Mouse (Mus musculus): ENCODE results near the gene Srl.
"Not testable (repeated sequence)": the region's sequence is repeated elsewhere in the genome, so short reads cannot be mapped to it uniquely, and the experiment has no call there.

Srl gene

DNA sequence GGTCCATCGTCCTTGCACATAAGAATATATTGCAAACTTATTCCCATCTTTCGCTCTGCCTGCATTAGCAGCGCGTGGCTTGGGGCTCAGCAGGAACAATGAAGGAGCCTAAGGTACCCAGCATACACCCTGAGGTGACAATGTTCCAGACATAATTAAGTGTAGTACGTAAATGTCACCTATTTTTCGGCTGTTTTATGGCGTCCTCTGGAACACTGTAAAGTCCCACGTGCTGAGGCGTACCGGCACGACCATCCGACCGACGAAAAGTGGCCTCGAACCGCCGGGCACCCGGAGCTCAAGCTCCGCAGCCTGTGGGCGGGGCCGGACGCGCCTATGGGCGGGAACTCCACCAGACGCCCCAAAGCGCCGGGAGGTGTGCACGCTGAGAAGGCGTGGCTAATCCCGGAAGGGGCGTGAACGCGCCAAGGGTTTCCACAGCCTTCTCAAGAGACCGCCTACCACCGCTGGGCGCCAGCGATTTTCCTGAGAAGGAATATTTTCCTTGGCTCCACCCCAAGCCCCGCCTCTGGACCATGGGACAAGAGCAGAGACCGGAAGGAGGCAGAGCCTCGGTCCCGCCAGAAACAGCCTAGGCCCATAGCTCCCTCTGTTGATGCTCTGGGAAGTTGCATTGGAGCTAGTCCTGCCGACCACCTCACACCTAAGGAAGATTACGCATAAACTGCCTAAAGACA lies at the start of gene Srl:
Gene Srl, minus strand, starts transcription at position 316 of the 698 bp plus-strand sequence.
- peak; percentile 94 for DNase-seq (ENCODE audit: low read depth)

DNA sequence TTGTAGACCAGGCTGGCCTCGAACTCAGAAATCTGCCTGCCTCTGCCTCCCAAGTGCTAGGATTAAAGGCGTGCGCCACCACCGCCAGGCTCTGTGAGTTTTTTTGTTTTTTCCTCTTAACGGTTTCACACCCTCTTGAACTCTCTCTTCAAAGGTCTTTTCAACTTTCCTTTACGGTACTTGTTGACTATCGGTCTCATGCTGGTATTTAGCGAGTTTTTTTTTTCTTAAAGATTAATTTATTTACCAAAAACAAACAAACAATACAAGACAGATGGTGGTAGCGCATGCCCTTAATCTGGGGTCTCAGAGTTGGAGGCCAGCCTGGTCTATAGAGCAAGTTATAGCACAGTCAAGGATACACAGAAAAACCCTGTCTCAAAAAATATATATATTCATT lies 48.6 kb upstream of the Srl start:
- peak; percentile 67 for DNase-seq (ENCODE audit: low read depth)

DNA sequence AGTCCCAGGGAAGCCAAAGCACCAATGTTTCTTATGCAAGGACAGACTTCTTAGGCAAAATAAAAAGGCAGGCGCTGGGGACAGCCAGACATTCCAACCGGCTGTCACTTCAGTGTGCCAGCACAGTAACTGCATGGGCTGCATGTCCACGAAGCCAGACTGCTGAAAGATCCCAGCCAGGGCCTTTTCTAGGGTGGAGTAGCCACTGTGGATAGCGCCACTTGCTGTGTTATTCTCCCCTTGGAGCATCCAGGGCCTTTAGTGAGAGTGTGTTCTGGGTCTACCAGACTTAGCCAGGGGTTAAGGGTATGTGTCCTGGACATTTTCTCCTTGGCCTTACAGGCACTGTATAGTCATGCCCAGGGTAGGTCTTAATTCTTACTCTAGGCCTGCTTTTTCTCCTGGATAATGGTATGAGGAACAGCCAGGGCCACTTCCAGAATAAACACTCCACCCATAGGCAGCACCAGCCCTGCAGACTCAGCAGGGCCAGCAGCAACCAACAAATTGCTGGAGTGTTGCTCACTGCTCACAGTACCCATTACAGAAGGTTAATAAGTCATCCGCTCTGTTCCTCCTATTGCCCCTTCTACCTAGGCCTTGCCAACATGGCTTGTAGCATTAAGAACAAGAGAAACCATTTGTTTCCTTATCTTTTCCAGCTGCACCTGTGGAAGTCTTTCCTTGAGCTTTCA lies 46.0 kb upstream of the Srl start:
- no peak for DNase-seq (ENCODE audit: low read depth)

DNA sequence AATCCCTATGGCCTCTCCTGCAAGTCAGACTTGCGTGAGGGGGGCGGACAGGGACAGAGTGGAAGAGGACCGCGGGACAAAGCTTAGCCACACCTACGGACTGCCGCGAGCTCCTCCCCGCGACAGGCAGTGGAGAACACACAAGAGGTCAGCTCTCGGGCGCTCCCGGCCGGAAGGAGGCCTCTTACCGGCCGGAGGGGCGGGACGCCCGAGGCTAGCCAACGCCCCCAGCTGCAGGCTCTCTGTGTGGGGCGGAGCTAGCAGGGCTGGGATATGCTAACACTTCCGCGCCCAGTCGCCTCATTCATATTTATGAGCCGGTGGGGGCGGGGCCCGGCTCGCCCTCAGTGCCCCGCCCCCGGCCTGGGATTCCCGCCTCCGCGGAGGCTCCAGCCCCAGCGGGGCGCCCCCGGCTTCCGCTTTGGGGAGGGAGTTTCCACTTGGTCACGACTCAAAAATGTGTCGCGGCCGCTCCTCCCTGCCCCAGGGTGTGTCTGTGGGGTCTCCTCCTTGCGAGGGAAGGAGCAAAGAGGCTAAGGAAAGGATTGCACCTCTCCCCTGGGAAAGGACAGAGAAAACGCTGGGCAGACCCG lies 45.0 kb upstream of the Srl start:
- DNase-seq (ENCODE audit: low read depth), result peak; percentile 96

DNA sequence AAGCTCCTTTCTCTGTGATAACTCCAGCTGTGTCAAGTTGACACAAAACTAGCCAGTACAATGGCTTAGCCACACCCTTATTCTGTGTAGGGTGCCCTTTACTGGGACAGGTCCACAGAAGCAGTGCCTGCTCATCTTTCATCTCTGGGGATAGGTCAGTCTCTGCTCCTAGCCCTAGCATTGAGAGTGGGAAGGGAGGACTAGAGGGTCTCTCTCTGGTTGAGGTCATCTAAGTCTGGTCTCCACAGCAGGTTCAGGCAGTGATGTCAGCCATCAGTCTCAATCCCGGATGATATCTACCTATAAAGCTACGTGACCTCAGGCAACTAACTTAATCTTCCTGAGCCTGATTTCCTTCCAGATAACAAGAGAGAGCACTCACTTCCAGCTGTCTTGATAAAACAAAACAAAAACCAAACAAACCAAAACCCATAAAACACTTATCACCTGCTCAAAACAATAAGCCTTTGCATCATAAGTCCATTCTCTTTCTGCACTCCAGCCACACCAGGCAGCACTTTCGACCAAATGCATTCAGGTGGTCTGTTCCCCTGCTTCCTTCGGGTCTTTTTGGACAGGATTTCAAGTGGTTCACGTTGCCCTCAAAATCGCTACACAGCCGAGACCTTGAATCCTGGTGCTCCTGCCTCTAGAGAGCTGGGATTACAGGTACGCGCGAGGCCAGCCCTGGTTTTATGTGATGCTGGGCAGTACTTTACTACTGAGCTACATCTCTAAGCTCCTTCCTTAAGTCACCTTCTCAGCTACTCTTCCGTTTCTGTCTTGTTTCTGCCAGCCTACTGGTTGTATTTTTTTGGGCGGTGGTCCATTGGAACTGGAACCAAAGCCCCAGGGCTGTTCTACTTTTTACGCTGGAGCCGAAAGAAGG lies 44.3 kb upstream of the Srl start:
- peak; percentile 53 for DNase-seq (ENCODE audit: low read depth)

DNA sequence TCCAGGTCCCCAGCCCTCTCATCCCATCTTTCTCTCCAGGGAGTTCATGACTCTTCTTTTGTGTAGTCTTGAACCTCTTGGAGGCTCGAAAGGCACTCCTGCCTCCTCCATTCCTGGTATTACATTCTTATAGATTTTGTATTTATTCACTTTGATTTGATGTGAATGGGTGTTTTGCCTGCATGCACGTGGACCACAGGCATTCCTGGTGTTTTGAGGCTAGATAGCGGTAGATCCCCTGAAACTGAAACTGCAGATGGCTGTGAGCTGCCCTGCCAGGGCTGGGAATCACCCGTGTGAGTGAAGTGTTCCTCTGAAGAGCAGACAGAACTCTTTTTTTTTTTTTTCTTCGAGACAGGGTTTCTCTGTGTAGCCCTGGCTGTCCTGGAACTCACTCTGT lies 42.8 kb upstream of the Srl start:
- no peak for DNase-seq (ENCODE audit: low read depth)

DNA sequence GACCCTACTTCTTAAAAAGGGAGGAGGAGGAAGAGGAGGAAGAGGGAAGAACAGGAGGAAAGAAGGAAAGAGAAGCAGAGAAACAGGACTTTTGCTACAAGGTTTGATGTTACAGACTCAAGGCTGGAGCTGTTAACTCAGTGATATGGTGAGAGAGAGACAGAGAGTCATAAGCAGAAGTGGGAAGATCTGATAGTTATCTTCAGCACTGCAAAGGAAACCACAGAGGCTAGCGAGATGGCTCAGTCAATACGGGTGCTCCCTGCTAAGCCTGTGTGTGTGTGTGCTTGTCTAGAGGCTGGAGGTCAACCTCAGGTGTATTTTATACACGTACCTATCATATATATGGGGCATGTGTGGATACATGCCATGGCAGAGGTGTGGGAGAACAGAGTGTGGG lies 42.2 kb upstream of the Srl start:
- DNase-seq (ENCODE audit: low read depth), result peak; percentile 58

DNA sequence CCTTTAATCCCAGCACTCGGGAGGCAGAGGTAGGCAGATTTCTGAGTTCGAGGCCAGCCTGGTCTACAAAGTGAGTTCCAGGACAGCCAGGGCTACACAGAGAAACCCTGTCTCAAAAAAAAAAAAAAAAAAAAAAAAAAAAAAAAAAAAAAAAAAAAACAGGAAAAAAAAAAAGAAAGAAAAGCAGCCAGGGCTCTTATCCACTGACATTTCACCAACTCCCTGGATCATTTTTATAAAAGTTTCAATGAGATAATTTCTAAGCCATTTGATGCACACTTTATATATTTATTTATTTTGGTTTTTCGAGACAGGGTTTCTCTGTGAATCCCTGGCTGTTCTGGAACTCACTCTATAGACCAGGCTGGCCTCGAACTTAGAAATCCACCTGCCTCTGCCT lies 39.6 kb upstream of the Srl start:
- DNase-seq (ENCODE audit: low read depth), result not testable (repeated sequence)

DNA sequence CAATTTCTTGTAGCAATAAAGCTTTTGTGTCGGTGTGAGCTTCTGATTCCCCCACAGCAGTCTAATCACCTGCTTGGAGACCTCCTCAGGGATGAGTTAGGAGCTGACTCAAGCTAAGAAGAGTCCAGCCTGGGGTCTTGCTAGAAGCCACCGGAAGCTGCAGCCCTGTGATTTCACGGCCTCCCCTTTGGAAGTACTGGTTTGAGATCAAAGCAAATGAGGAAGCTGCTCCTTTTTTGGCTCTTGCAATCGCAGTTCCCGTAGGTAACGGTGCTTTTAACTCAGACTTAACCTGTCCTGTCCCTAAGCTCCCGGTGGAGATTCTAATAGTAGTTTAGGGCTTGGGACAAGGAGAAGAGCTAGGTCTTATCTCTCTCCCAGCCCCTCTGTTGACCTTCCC lies 37.0 kb upstream of the Srl start:
- DNase-seq (ENCODE audit: low read depth), result no peak

DNA sequence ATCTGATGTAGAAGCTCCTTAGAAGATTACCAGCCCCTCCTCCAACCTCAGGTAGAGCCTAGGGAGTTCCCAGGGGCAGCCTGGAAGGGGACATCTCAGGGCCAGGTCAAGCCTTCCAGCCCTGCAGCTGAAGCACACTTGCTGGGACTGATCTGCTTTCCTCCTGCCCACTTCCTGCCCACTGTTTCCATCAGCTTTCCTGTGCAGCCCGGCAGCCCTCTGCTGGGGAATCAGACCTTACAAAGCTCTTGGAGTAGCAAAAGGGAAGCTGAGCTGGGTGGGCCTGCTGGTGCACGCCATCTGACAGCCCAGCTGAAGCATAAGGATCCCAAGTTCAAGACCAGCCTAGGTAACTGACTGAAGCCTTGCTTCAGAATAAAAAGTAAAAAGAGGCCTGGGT lies 35.3 kb upstream of the Srl start:
- peak; percentile 46 for DNase-seq (ENCODE audit: low read depth)

DNA sequence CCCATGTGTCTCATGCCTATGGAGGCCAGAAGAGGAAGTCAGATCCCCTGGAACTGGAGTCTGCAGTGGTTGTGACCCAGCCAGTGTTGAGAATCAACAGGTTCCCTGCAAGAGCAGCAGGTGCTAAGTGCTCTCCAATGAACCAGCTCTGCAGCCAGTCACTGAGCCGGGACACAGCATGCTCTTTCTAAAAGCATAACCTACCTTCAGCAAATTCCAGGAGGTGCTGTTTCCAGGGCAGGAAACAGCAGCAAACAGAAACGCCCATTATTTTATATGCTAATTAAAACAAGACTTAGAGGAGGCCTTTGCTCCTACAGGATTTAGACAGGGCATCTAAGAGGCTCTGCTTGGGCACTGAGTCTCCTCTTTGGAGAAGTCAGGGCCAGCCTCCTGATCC lies 34.4 kb upstream of the Srl start:
- DNase-seq (ENCODE audit: low read depth), result no peak

DNA sequence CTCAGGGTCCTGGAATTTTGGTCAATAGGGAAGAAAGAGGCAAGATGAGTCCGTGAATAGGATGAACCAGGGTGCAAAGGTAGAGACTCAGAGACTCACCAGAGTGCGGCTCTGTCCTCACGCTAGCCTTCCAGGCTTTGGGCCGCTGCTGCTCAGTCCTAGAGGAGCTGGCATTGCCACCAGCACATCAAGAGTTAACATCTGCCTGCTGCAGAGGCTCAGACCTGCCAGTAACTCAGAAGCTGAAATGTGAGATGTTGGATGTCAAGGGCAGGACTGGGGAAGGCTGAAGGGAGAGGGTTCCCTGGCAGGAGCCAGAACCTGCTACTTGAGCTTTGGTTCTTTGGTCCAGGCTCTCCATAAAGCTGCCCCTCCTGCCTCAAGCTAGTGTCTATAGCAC lies 29.1 kb upstream of the Srl start:
- DNase-seq (ENCODE audit: low read depth), result no peak

DNA sequence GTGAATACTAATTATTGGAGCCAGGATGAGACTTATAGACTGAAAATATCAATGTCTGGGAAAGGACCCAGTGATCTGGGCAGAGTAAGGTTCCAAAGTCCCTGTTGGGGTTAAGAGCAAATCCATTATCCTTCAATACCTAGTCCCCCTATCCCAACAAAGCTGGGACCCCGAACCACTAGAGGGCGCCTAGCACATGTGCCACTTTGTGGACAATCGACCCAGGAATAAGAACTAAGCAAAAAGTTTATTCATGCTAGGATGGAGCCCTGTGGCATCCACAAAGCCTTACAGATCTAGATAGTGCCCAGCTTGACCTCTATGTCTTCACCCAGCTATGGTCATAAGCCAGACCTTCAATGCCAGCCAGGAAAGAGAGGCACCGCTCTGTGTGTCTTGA lies 26.3 kb upstream of the Srl start:
- peak; percentile 87 for DNase-seq (ENCODE audit: low read depth)

DNA sequence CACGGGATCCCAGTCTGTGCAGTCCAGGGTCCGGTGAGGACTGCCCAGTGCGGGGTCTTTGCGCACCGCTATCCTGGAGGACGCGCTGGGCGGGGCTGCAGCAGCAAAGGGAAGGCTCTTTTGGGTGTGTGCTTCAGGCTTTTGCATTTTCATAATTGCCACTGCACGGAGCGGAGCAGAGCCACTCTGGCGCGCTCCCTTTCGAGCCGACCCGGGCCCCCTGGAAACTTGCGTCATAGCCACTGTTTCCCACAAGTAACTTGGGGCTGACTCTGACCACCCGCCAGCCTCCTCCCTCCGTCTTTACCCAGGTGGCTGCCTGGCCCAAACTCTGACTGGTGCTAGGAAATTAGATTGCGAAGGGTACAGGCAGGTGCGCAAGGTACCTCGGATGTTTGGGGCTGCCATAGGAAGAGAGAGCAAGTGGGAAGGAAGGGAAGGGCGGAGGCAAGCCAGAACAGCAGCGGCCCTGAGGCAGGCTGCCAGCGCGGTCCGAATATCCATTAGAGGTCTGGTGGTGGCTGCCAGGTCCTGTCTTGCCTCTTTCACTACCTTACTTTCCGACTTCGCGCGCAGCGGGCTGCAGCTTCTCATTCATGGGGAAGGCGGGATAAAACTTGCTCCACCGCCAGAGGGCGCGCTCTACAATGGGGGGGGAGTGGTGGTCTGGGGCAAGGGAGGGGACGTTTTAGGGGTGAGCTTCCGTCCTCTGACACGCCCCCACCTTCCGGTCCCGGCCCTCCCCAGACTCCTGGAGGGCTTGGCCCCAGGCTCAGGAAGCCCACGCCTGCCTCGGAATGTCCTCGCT lies 18.7 kb upstream of the Srl start:
- peak; percentile 83 for DNase-seq (ENCODE audit: low read depth)

DNA sequence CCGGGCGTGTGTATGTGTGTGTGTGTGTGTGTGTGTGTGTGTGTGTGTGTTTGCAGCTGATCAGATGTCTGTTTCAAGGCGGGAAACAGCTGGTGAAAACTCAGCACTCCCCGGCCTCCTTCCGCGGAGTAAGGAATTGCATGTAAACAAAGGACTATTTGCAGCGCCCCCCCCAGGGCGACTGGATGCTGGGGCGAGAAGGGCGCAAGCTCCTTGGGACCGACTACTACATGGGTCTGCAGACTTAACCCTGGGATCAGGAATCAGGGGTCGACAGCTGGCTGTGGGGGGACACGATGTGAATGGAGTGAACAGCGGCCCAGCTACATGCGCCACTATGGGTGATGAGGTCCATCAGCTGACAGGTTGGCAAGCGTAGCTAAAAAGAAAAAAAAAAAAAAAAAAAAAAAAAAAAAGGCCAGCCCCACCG lies 18.1 kb upstream of the Srl start, which contains the start of gene Tfap4:
Gene Tfap4, minus strand, starts transcription at position 140 of the 430 bp plus-strand sequence.
- peak; percentile 93 for DNase-seq (ENCODE audit: low read depth)

DNA sequence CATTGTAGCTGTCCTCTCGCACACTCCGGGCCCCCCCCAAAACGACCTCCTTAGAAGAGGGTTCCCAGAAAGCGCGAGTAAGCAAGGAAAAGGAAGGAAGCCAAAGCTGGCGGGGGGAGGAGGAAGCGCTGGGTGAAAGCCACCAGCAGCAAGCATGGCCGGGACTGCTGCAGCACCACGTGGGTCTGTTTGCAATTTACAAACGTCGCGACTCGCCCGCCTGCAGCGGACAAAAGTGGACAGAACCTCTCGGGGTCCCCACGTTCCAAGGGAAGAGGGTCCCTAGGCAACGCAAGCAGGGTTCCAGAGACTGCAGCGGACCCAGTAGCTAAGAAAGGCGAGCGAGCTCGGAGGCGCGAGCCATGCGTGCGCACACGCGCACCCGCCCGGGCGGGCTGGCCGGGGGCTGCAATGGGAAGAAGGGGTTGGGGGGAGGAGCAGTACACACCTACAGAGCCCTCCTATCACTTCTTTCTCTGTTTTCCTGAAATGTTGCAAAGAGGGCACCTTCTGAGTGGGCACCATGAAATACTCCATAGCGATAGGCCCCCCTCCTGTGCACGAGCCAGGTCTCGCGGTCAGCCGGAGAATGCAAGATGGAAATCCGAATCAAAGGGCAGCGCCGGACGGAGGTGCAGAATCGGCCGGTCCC lies 17.5 kb upstream of the Srl start:
- DNase-seq (ENCODE audit: low read depth), result peak; percentile 71

DNA sequence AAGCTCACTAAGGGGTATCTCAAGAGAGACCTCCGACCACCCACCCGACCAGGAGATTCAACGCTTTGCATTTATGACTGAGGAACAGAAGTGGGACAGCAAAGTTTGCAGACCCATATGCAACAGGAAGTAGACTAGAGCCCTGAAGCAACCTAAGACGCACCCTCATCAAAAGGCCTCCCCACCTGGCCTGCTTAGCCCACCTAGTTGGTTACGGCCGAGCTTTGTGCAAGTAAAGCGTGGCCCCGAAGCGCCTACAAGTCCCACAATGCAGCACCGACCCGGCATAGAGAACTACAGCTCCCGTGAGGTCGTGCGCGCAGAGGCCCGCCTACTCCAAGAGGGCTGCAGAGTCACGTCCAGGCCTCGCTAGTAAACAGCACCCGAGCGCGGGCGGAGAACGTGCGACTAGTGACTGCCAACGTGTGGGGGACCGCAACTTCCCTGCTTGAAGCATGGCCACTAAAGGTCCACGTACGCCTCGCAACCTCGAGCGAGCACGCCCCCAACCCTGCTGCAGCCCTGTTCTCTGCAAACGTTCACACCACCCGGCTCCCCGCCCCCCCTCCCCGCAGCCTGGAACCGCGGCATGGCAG lies 16.9 kb upstream of the Srl start:
- peak; percentile 90 for DNase-seq (ENCODE audit: low read depth)

DNA sequence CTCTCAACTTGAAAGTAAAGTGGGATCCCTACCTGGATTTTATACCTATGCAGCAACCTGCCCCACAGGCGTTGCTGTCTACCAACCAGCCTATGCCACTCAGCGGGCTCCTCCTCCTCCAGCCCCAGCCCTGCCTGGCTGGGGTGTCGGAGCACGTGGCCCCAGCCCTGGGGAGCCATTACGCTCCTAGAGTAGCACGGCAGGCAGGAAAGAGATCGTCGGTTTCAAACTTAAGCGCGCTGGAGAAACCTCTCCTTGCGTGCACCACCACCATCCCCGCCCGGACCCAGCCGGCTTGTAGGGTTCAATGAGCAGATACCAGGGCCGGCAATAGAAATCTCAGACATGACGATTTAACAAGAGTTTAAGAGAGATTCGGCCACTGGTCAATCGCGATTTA lies 16.3 kb upstream of the Srl start:
- peak; percentile 80 for DNase-seq (ENCODE audit: low read depth)

DNA sequence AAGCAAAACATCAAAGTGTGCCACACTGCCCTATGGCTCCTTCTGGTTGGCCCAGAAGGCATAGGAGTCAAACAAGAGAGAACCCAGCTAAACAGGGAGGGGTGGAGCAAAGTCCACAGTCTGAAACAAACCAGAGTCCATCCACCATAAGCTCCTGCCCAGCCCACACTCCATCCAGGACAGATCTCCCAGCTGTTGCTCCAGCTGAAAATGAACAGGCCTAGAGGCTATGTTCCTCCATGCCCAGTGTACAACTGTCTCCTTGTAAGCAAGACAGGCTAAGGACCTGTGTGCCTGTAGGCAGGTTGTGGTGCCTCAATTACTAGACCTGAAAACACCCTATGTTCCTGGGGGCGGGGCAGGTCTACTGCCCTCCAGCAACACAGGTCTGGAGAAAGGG lies 15.5 kb upstream of the Srl start:
- no peak for DNase-seq (ENCODE audit: low read depth)

DNA sequence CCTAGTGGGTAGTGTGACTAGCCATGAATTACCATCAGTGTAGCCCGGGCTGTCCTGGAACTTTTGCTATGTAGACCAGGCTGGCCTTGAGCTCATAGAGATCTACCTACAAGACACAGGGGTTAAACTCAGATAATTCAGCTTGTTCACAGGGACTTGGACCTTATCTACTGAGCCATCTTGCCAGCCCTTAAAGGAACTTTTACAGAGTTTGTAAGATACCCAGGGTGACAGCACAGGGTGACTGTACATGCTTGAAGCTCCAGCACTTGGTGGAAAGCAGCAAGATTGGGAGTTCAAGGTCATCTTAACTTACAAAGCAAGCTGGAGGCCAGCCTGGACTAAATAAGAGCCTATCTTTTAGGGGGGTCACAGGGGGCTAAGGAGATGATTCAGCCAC lies 13.9 kb upstream of the Srl start:
- no peak for DNase-seq (ENCODE audit: low read depth)
